Mouse (Mus musculus) monocyte, adult 59 days (primary cell): ENCODE results near the gene Btbd35f30. TPM values are rescaled to one million over a fixed set of nuclear protein-coding genes. Genes with fewer than 3 reads are reported as not detected.

Experiments
- total RNA-seq, 2 experiments: library from RNA; stranded (reverse); gene quantifications; one replicate each; pipeline ENCODE4 v1.2.4; 2023

The Btbd35f30 gene
- not detected for total RNA-seq

DNA sequence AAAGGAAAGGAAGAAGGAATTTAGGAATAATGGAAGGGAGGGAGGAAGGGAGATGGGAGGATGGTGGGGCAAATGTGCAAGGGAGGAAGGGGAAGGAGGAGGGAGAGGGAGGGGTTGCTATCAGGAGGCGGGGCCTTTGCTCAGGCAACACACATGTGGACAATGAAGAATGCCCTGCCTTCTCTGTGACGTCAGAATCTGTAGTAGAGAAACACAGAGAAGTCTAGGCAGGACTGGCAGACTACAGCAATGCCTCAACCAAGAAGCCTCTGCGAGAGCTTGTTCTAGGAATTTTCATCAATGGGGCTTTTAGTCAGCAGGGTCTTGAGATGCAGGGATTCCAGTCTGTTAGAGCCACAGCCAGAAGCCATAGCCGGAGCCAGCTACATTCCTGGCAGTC lies at the start of gene Btbd35f30:
Gene Btbd35f30, plus strand, starts transcription at position 301 of the 400 bp plus-strand sequence.

GRCm38 (mm10) chrX:32941468-32941867 lies 47.0 kb downstream of the Btbd35f30 start, which contains the start of gene Gm21789:
Gm21789 (plus strand) TSS chrX:32941768.

Other genes with a start within 250 kb of the Btbd35f30 start
- not detected for gene Gm5926, start 243.9 kb upstream of the Btbd35f30 start, total RNA-seq
- not detected for gene Btbd35f21, start 168.5 kb upstream of the Btbd35f30 start, total RNA-seq
- not detected for gene Gm21789, start 47.1 kb downstream of the Btbd35f30 start, total RNA-seq
- gene Btbd35f5, start 79.3 kb downstream of the Btbd35f30 start, total RNA-seq: not detected